Mouse (Mus musculus) liver, embryonic 16.5 days (tissue): ENCODE measurements at regions not wholly inside any gene's neighbourhood (a gene's known extent, or its start where the extent isn't known, plus 50 kb on each side); places are given as distances from the start of the nearest gene placed in this dataset.

Experiments used
- ATAC-seq: fragments of 200-750 bp; cut with Nextera tagmentation; 2 replicates; pipeline ENCODE4 v1.8.0; 2017; ENCODE audit warnings: low read depth, mild to moderate bottlenecking, moderate number of reproducible peaks, moderate library complexity
- H3K27ac ChIP-seq: fragments of 300-500 bp; sonication (generic); 2 replicates; pipeline ENCODE4 v1.5.1; 2014; ENCODE audit warnings: mild to moderate bottlenecking, low read length
- H3K27me3 ChIP-seq: fragments of 300-500 bp; sonication (generic); 2 replicates; pipeline ENCODE4 v1.6.1; 2014; ENCODE audit warnings: low read depth, low read length, mixed read lengths; ENCODE audit not compliant: control insufficient read depth, insufficient read depth
- H3K36me3 ChIP-seq: fragments of 300-500 bp; sonication (generic); 2 replicates; pipeline ENCODE4 v1.6.1; 2014; ENCODE audit warnings: mild to moderate bottlenecking; ENCODE audit not compliant: control insufficient read depth, insufficient read depth
- H3K4me1 ChIP-seq: fragments of 300-500 bp; sonication (generic); 2 replicates; pipeline ENCODE4 v1.6.1; 2014; ENCODE audit warnings: low read depth, low read length, mixed read lengths; ENCODE audit not compliant: control insufficient read depth
- H3K4me2 ChIP-seq: fragments of 300-500 bp; sonication (generic); 2 replicates; pipeline ENCODE4 v1.6.1; 2014; ENCODE audit warnings: low read depth, low read length, mixed read lengths
- H3K4me3 ChIP-seq: fragments of 300-500 bp; sonication (generic); 2 replicates; pipeline ENCODE4 v1.5.1; 2014; ENCODE audit warnings: low read depth, mild to moderate bottlenecking, low read length
- H3K9ac ChIP-seq: fragments of 300-500 bp; sonication (generic); 2 replicates; pipeline ENCODE4 v1.6.1; 2014; ENCODE audit warnings: low read depth, low read length
- H3K9me3 ChIP-seq: fragments of 300-500 bp; sonication (generic); replicated peaks from 2 replicates; pipeline ENCODE4 v1.6.1; 2016; ENCODE audit warnings: low read length; ENCODE audit not compliant: control insufficient read depth
- WGBS: fragments of 180-500 bp; shearing (Covaris S2); extraction: QIAGEN DNeasy Blood & Tissue Kit; methylation state at CpG from one replicate; pipeline ENCODE4 v1.1.7; 2014; ENCODE audit not compliant: insufficient replicate concordance; 5-methylcytosine and 5-hydroxymethylcytosine counted together

GRCm38 (mm10) chr8:92302694-92303093, 54.7 kb upstream of the Irx5 start:
- Histone ChIP-seq H3K4me3 (no peak overlapping the region), H3K4me1 (no peaks in the 10 kb centered on the region), H3K4me2 (no peak overlapping the region), H3K27ac (no peak overlapping the region), H3K9me3 (no peaks in the 10 kb centered on the region), H3K36me3 (no peaks in the 10 kb centered on the region), H3K27me3 (no peaks in the 10 kb centered on the region), H3K9ac (no peak overlapping the region)
- ATAC-seq = no peak
- WGBS = 61% methylated on average over 7 of the region's 7 CpGs

GRCm38 (mm10) chr8:92301029-92301428, 56.4 kb upstream of the Irx5 start:
- H3K4me3 ChIP-seq = no peak overlapping the region
- whole genome bisulfite sequencing = 69% methylated on average over 3 of the region's 3 CpGs
- H3K9ac ChIP-seq = no peak overlapping the region
- no peaks in the 10 kb centered on the region for H3K36me3 ChIP-seq
- no peak for ATAC-seq
- no peak overlapping the region for H3K4me2 ChIP-seq
- no peaks in the 10 kb centered on the region for H3K27me3 ChIP-seq
- H3K27ac ChIP-seq = no peak overlapping the region
- no peaks in the 10 kb centered on the region for H3K4me1 ChIP-seq
- no peaks in the 10 kb centered on the region for H3K9me3 ChIP-seq

GRCm38 (mm10) chr8:92286841-92287811, 70.3 kb upstream of the Irx5 start:
- Histone ChIP-seq H3K9ac (no peak overlapping the region), H3K4me2 (no peak overlapping the region), H3K9me3 (no peaks in the 10 kb centered on the region), H3K27ac (no peak overlapping the region), H3K4me3 (no peak overlapping the region), H3K27me3 (no peaks in the 10 kb centered on the region), H3K4me1 (no peaks in the 10 kb centered on the region), H3K36me3 (no peaks in the 10 kb centered on the region)
- no peak for ATAC-seq
- WGBS = 63% methylated on average over 26 of the region's 26 CpGs

- Histone ChIP-seq H3K4me2 (no peak overlapping the region), H3K9ac (no peak overlapping the region), H3K36me3 (no peaks in the 10 kb centered on the region), H3K4me1 (no peaks in the 10 kb centered on the region), H3K27me3 (no peaks in the 10 kb centered on the region), H3K27ac (no peak overlapping the region), H3K9me3 (no peaks in the 10 kb centered on the region), H3K4me3 (no peak overlapping the region)
- no peak for ATAC-seq
- WGBS = 67% methylated on average over 5 of the region's 5 CpGs
These were observed 81.7 kb upstream of the Irx5 start for GRCm38 (mm10) chr8:92275755-92276154.

- ATAC-seq = no peak
- Histone ChIP-seq H3K4me3 (no peak overlapping the region), H3K9me3 (no peaks in the 10 kb centered on the region), H3K36me3 (no peaks in the 10 kb centered on the region), H3K27ac (no peak overlapping the region), H3K4me2 (no peak overlapping the region), H3K27me3 (no peaks in the 10 kb centered on the region), H3K4me1 (no peaks in the 10 kb centered on the region), H3K9ac (no peak overlapping the region)
- WGBS = 68% methylated on average over 1 of the region's 1 CpGs
These were observed 84.7 kb upstream of the Irx5 start for GRCm38 (mm10) chr8:92272726-92273125.

GRCm38 (mm10) chr8:92272073-92272472, 85.4 kb upstream of the Irx5 start:
- Histone ChIP-seq H3K4me3 (no peak overlapping the region), H3K4me1 (no peaks in the 10 kb centered on the region), H3K27ac (no peak overlapping the region), H3K27me3 (no peaks in the 10 kb centered on the region), H3K36me3 (no peaks in the 10 kb centered on the region), H3K4me2 (no peak overlapping the region), H3K9ac (no peak overlapping the region), H3K9me3 (no peaks in the 10 kb centered on the region)
- WGBS = 41% methylated on average over 5 of the region's 5 CpGs
- ATAC-seq = no peak

GRCm38 (mm10) chr8:92270636-92271035, 86.8 kb upstream of the Irx5 start:
- no peaks in the 10 kb centered on the region for H3K9me3 ChIP-seq

GRCm38 (mm10) chr8:92267415-92267814, 90.0 kb upstream of the Irx5 start:
- no peaks in the 10 kb centered on the region for H3K4me1 ChIP-seq
- 57% methylated on average over 6 of the region's 6 CpGs for WGBS
- ATAC-seq = no peak

More at GRCm38 (mm10) chr8:92270636-92271035, 86.8 kb upstream of the Irx5 start:
- Histone ChIP-seq H3K36me3 (no peaks in the 10 kb centered on the region), H3K4me1 (no peaks in the 10 kb centered on the region), H3K27me3 (no peaks in the 10 kb centered on the region), H3K9ac (no peak overlapping the region), H3K27ac (no peak overlapping the region), H3K4me2 (no peak overlapping the region), H3K4me3 (no peak overlapping the region)
- ATAC-seq = no peak

GRCm38 (mm10) chr8:92260056-92260455, 97.4 kb upstream of the Irx5 start:
- Histone ChIP-seq H3K4me3 (no peak overlapping the region), H3K27me3 (no peaks in the 10 kb centered on the region), H3K27ac (no peak overlapping the region), H3K4me2 (no peak overlapping the region), H3K9me3 (no peaks in the 10 kb centered on the region), H3K36me3 (no peaks in the 10 kb centered on the region), H3K4me1 (no peaks in the 10 kb centered on the region), H3K9ac (no peak overlapping the region)
- ATAC-seq = no peak
- 76% methylated on average over 8 of the region's 8 CpGs for WGBS

More at GRCm38 (mm10) chr8:92267415-92267814, 90.0 kb upstream of the Irx5 start:
- Histone ChIP-seq H3K36me3 (no peaks in the 10 kb centered on the region), H3K27me3 (no peaks in the 10 kb centered on the region), H3K27ac (no peak overlapping the region), H3K9ac (no peak overlapping the region), H3K4me3 (no peak overlapping the region), H3K4me2 (no peak overlapping the region), H3K9me3 (no peaks in the 10 kb centered on the region)
